Mouse (Mus musculus) C2C12 (cell line): ENCODE data around the gene Adamts9. TPM values are rescaled to one million over a fixed set of nuclear protein-coding genes. Genes with fewer than 3 reads are reported as not detected.

Source experiments
- H3K27me3 ChIP-seq: one replicate; pipeline ENCODE4 v1.6.1; 2011; ENCODE audit not compliant: control insufficient read depth, insufficient read depth, insufficient read length
- H3K36me3 ChIP-seq: one replicate; pipeline ENCODE4 v1.6.1; 2011; ENCODE audit not compliant: control insufficient read depth, insufficient read depth
- H3K4me3 ChIP-seq: one replicate; pipeline ENCODE4 v1.5.1; 2011; ENCODE audit warnings: mild to moderate bottlenecking, control low read depth; ENCODE audit not compliant: poor library complexity, insufficient read depth, severe bottlenecking
- H3K79me2 ChIP-seq: one replicate; pipeline ENCODE4 v1.6.1; 2011; ENCODE audit not compliant: control insufficient read depth, insufficient read depth
- H3K79me3 ChIP-seq: one replicate; pipeline ENCODE4 v1.6.1; 2011; ENCODE audit warnings: low read depth, control low read depth
- H3ac ChIP-seq: one replicate; pipeline ENCODE3; 2011; ENCODE audit warnings: low read depth; ENCODE audit not compliant: control insufficient read depth, insufficient read length
- CEBPB ChIP-seq: IDR thresholded peaks from one replicate; pipeline ENCODE4 v1.6.1; 2011; ENCODE audit warnings: low read depth, mild to moderate bottlenecking, control low read depth, moderate library complexity
- CTCF ChIP-seq: IDR thresholded peaks from one replicate; pipeline ENCODE4 v1.5.1; 2011; ENCODE audit not compliant: control insufficient read depth, insufficient read depth, insufficient read length
- FOSL1 ChIP-seq: IDR thresholded peaks from one replicate; pipeline ENCODE4 v1.8.0; 2011; ENCODE audit warnings: mild to moderate bottlenecking, low read length; ENCODE audit not compliant: poor library complexity, insufficient read depth, severe bottlenecking
- MAX ChIP-seq: IDR thresholded peaks from one replicate; pipeline ENCODE4 v1.6.1; 2011; ENCODE audit warnings: mild to moderate bottlenecking, control low read depth
- MYOD1 ChIP-seq: IDR thresholded peaks from one replicate; pipeline ENCODE4 v1.6.1; 2011; ENCODE audit warnings: low read depth; ENCODE audit not compliant: control insufficient read depth, insufficient read length
- MYOG ChIP-seq: IDR thresholded peaks from one replicate; pipeline ENCODE4 v1.6.1; 2011; ENCODE audit not compliant: control insufficient read depth, insufficient read length; ENCODE audit errors: extremely low read depth
- USF1 ChIP-seq: IDR thresholded peaks from one replicate; pipeline ENCODE4 v1.6.1; 2011; ENCODE audit warnings: low read depth, mild to moderate bottlenecking, control low read depth, moderate library complexity
- polyA plus RNA-seq: library from polyadenylated mRNA; unstranded; fragments of >200 nt; fragmentation: generic; extraction: Trizol; gene quantifications from one replicate; pipeline ENCODE4 v1.2.1, GENCODE M21; 2012; ENCODE audit warnings: missing spikeins

Gene Adamts9
- polyA plus RNA-seq, 1 experiment = 0.04 TPM

- no peak for TF ChIP-seq MYOD1
- no peak for TF ChIP-seq MYOG
- no peak for TF ChIP-seq USF1
- TF ChIP-seq CTCF = no peak
- TF ChIP-seq MAX = no peak
- TF ChIP-seq FOSL1 = no peak
- no peak for TF ChIP-seq CEBPB
- Histone ChIP-seq H3K36me3 (no peaks in the 10 kb centered on the region), H3K4me3 (no peak overlapping the region), H3K27me3 (peaks cover 7% of the 10 kb centered on the region), H3ac (no peak overlapping the region), H3K79me2 (no peaks in the 10 kb centered on the region), H3K79me3 (no peaks in the 10 kb centered on the region)
Observed at GRCm38 (mm10) chr6:92940191-92941131, 2.8 kb downstream of the Adamts9 start.

- H3ac ChIP-seq = no peak overlapping the region
- no peaks in the 10 kb centered on the region for H3K27me3 ChIP-seq
- no peaks in the 10 kb centered on the region for H3K79me2 ChIP-seq
- no peak overlapping the region for H3K4me3 ChIP-seq
- no peaks in the 10 kb centered on the region for H3K36me3 ChIP-seq
- TF ChIP-seq USF1 (no peak), MAX (no peak), CTCF (no peak)
- no peaks in the 10 kb centered on the region for H3K79me3 ChIP-seq
Observed at GRCm38 (mm10) chr6:92928261-92928660, 15.0 kb downstream of the Adamts9 start.

- no peaks in the 10 kb centered on the region for H3K36me3 ChIP-seq
- no peaks in the 10 kb centered on the region for H3K27me3 ChIP-seq
- H3ac ChIP-seq = no peak overlapping the region
- TF ChIP-seq CTCF (no peak), FOSL1 (no peak), CEBPB (no peak), MAX (no peak), USF1 (no peak)
- no peak overlapping the region for H3K4me3 ChIP-seq
- no peaks in the 10 kb centered on the region for H3K79me3 ChIP-seq
- H3K79me2 ChIP-seq = no peaks in the 10 kb centered on the region
Observed at GRCm38 (mm10) chr6:92924536-92924935, 18.8 kb downstream of the Adamts9 start.

- H3K79me2 ChIP-seq = no peaks in the 10 kb centered on the region
- H3K27me3 ChIP-seq = no peaks in the 10 kb centered on the region
- H3K36me3 ChIP-seq = no peaks in the 10 kb centered on the region
- no peak overlapping the region for H3ac ChIP-seq
- H3K79me3 ChIP-seq = no peaks in the 10 kb centered on the region
- H3K4me3 ChIP-seq = no peak overlapping the region
- TF ChIP-seq MYOG = no peak
- TF ChIP-seq MAX = no peak
- no peak for TF ChIP-seq CEBPB
- TF ChIP-seq FOSL1 = no peak
Observed at GRCm38 (mm10) chr6:92921843-92922242, 21.4 kb downstream of the Adamts9 start.

GRCm38 (mm10) chr6:92920938-92921689 is 22.2 kb downstream of the Adamts9 start:
- no peak for TF ChIP-seq MYOD1
- no peak for TF ChIP-seq MAX
- TF ChIP-seq MYOG = no peak
- TF ChIP-seq CTCF = no peak
- TF ChIP-seq USF1 = no peak
- no peak for TF ChIP-seq FOSL1
- TF ChIP-seq CEBPB = no peak
- Histone ChIP-seq H3K36me3 (no peaks in the 10 kb centered on the region), H3K27me3 (no peaks in the 10 kb centered on the region), H3ac (no peak overlapping the region), H3K79me2 (no peaks in the 10 kb centered on the region), H3K79me3 (no peaks in the 10 kb centered on the region), H3K4me3 (no peak overlapping the region)
